Mouse (Mus musculus): ENCODE results near the gene Hoxc8.

Gene Hoxc8

GRCm38 (mm10) chr15:102965003-102965891, 25.2 kb upstream of the Hoxc8 start:
- no peak for DNase-seq (ENCODE audit: low read depth, low spot score)

GRCm38 (mm10) chr15:102965892-102966775, 24.3 kb upstream of the Hoxc8 start:
- DNase-seq (ENCODE audit: low read depth, low spot score), result peak; percentile 98

GRCm38 (mm10) chr15:102966776-102967311, 23.6 kb upstream of the Hoxc8 start, which contains the start of gene Hoxc10:
Gene Hoxc10 (plus strand): TSS chr15:102966796.
- DNase-seq (ENCODE audit: low read depth, low spot score), result no peak

GRCm38 (mm10) chr15:102967312-102967510, 23.2 kb upstream of the Hoxc8 start, which contains the start of gene Hoxc5:
Gene Hoxc5 (plus strand): TSS chr15:102967443.
- no peak for DNase-seq (ENCODE audit: low read depth, low spot score)

GRCm38 (mm10) chr15:102967511-102968397, 22.7 kb upstream of the Hoxc8 start:
- DNase-seq (ENCODE audit: low read depth, low spot score), result no peak

GRCm38 (mm10) chr15:102969296-102969695, 21.1 kb upstream of the Hoxc8 start:
- DNase-seq (ENCODE audit: low read depth, low spot score), result no peak

- DNase-seq (ENCODE audit: low read depth, low spot score), result no peak
These were observed 19.7 kb upstream of the Hoxc8 start for GRCm38 (mm10) chr15:102970740-102971139.

GRCm38 (mm10) chr15:102972254-102972653, 18.2 kb upstream of the Hoxc8 start:
- no peak for DNase-seq (ENCODE audit: low read depth, low spot score)

GRCm38 (mm10) chr15:102972753-102973152, 17.7 kb upstream of the Hoxc8 start:
- DNase-seq (ENCODE audit: low read depth, low spot score), result no peak

GRCm38 (mm10) chr15:102975034-102975433, 15.4 kb upstream of the Hoxc8 start:
- DNase-seq (ENCODE audit: low read depth, low spot score), result no peak

GRCm38 (mm10) chr15:102975688-102976111, 14.7 kb upstream of the Hoxc8 start:
- DNase-seq (ENCODE audit: low read depth, low spot score), result no peak

- DNase-seq (ENCODE audit: low read depth, low spot score), result no peak
These were observed 14.2 kb upstream of the Hoxc8 start, which contains the start of gene Hoxc9 for GRCm38 (mm10) chr15:102976171-102976570. Gene Hoxc9 (plus strand): TSS chr15:102976439.

- DNase-seq (ENCODE audit: low read depth, low spot score), result no peak
These were observed 13.6 kb upstream of the Hoxc8 start for GRCm38 (mm10) chr15:102976631-102977422.

GRCm38 (mm10) chr15:102977423-102977974, 12.9 kb upstream of the Hoxc8 start:
- no peak for DNase-seq (ENCODE audit: low read depth, low spot score)

GRCm38 (mm10) chr15:102978615-102979515, 11.5 kb upstream of the Hoxc8 start:
- DNase-seq (ENCODE audit: low read depth, low spot score), result no peak

GRCm38 (mm10) chr15:102979936-102980335, 10.5 kb upstream of the Hoxc8 start:
- DNase-seq (ENCODE audit: low read depth, low spot score), result no peak

- no peak for DNase-seq (ENCODE audit: low read depth, low spot score)
These were observed 10.1 kb upstream of the Hoxc8 start for GRCm38 (mm10) chr15:102980352-102980751.

- no peak for DNase-seq (ENCODE audit: low read depth, low spot score)
These were observed 9.5 kb upstream of the Hoxc8 start for GRCm38 (mm10) chr15:102980912-102981311.

All from skeletal muscle tissue, adult 2 months (tissue).